Mouse (Mus musculus) adrenal gland, adult 10 weeks (tissue): ENCODE measurements around the gene Exoc4. TPM values are rescaled to one million over a fixed set of nuclear protein-coding genes. Genes with fewer than 3 reads are reported as not detected.

Experiments used
- polyA plus RNA-seq: library from polyadenylated mRNA; stranded (reverse); fragments of 350-450 nt; fragmentation: Illumina TruSeq; extraction: RNeasy Lipid Tissue Mini Kit (QIAGEN cat#74804); gene quantifications from one replicate; pipeline ENCODE4 v1.2.3, GENCODE M21; 2014; ENCODE audit warnings: low read depth, low replicate concordance

Gene Exoc4
- polyA plus RNA-seq: 30.7 TPM

GRCm38 (mm10) chr6:33248894-33249758 lies at the start of gene Exoc4:
Gene Exoc4, plus strand, starts transcription at chr6:33249085.

Other genes with a start within 250 kb of the Exoc4 start
- 305 TPM for gene Chchd3, start 188.8 kb upstream of the Exoc4 start, polyA plus RNA-seq